Mouse (Mus musculus) thymus, adult 2 months (tissue): ENCODE data around the gene Ryr3.

Experiments
- CTCF ChIP-seq: fragments of 200-500 bp; IDR thresholded peaks from 2 replicates; pipeline ENCODE4 v1.5.1; 2012; ENCODE audit warnings: mild to moderate bottlenecking, control low read depth, low read length, moderate library complexity, borderline replicate concordance; ENCODE audit not compliant: control insufficient read depth, poor library complexity, insufficient read depth; ENCODE audit errors: extremely low read depth
- POLR2A ChIP-seq: fragments of 200-500 bp; IDR thresholded peaks from 2 replicates; pipeline ENCODE4 v1.6.1; 2012; ENCODE audit warnings: mild to moderate bottlenecking, low read length, control low read depth, moderate library complexity; ENCODE audit not compliant: control insufficient read depth, poor library complexity, insufficient read depth; ENCODE audit errors: extremely low read depth

GRCm38 (mm10) chr2:112881805-112882204 lies 335.1 kb downstream of the Ryr3 start:
- TF ChIP-seq POLR2A (no peak), CTCF (no peak)
